Mouse (Mus musculus) ES-Bruce4 (cell line): ENCODE measurements around the gene Tarsl2. TPM values are rescaled to one million over a fixed set of nuclear protein-coding genes. Genes with fewer than 3 reads are reported as not detected.

Source experiments
- H3K27ac ChIP-seq: 2 replicates; pipeline ENCODE4 v1.5.1; 2012; ENCODE audit warnings: low read length, inconsistent platforms; ENCODE audit not compliant: insufficient read depth
- H3K27me3 ChIP-seq: 2 replicates; pipeline ENCODE4 v1.6.1; 2012; ENCODE audit warnings: mild to moderate bottlenecking, low read length, inconsistent platforms; ENCODE audit not compliant: control insufficient read depth, poor library complexity, insufficient read depth, severe bottlenecking
- H3K36me3 ChIP-seq: 2 replicates; pipeline ENCODE4 v1.6.1; 2012; ENCODE audit warnings: inconsistent platforms, mild to moderate bottlenecking, low read length, moderate library complexity; ENCODE audit not compliant: control insufficient read depth, poor library complexity, insufficient read depth, severe bottlenecking
- H3K4me1 ChIP-seq: one replicate; pipeline ENCODE4 v1.8.1; 2011; ENCODE audit warnings: low read length; ENCODE audit not compliant: control insufficient read depth, insufficient read depth
- H3K4me3 ChIP-seq: 2 replicates; pipeline ENCODE4 v1.5.1; 2011; ENCODE audit warnings: low read depth, mild to moderate bottlenecking, low read length
- H3K9ac ChIP-seq: 2 replicates; pipeline ENCODE4 v1.6.1; 2012; ENCODE audit warnings: low read depth, mild to moderate bottlenecking, inconsistent platforms; ENCODE audit not compliant: poor library complexity, severe bottlenecking
- H3K9me3 ChIP-seq: replicated peaks from 2 replicates; pipeline ENCODE4 v1.6.1; 2012; ENCODE audit warnings: mild to moderate bottlenecking, low read length, inconsistent platforms; ENCODE audit not compliant: control insufficient read depth, poor library complexity, insufficient read depth, severe bottlenecking
- CTCF ChIP-seq: IDR thresholded peaks from one replicate; pipeline ENCODE4 v1.8.1; 2011; ENCODE audit warnings: low read depth, low read length
- EP300 ChIP-seq: IDR thresholded peaks from 2 replicates; pipeline ENCODE4 v1.6.1; 2011; ENCODE audit warnings: low read depth, low read length; ENCODE audit not compliant: insufficient read depth
- POLR2A ChIP-seq: IDR thresholded peaks from one replicate; pipeline ENCODE4 v1.8.1; 2011; ENCODE audit warnings: low read length; ENCODE audit not compliant: insufficient read depth
- polyA plus RNA-seq: library from polyadenylated mRNA; stranded (reverse); fragments of >200 nt; gene quantifications from 2 replicates; pipeline ENCODE4 v1.2.4, GENCODE M21; 2011; ENCODE audit warnings: low read depth; ENCODE audit not compliant: missing spikeins, insufficient read depth, insufficient read length

Tarsl2 gene
- polyA plus RNA-seq, 1 experiment = 5.8 TPM

- peaks cover 2% of the 10 kb centered on the region; the same call in 1 of the 2 replicates for H3K27me3 ChIP-seq
- no peak overlapping the region for H3K27ac ChIP-seq
- H3K4me3 ChIP-seq = no peak overlapping the region
- H3K4me1 ChIP-seq = no peaks in the 10 kb centered on the region
- no peaks in the 10 kb centered on the region for H3K36me3 ChIP-seq
- no peaks in the 10 kb centered on the region for H3K9me3 ChIP-seq
- no peak overlapping the region for H3K9ac ChIP-seq
- TF ChIP-seq EP300 = no peak
- no peak for TF ChIP-seq CTCF
- no peak for TF ChIP-seq POLR2A
Observed at GRCm38 (mm10) chr7:65642371-65643304, 2.1 kb upstream of the Tarsl2 start.

- Histone ChIP-seq H3K4me3 (peak overlapping the region; percentile 70), H3K27me3 (peaks cover 2% of the 10 kb centered on the region; the same call in 1 of the 2 replicates), H3K27ac (no peak overlapping the region), H3K36me3 (no peaks in the 10 kb centered on the region), H3K9me3 (no peaks in the 10 kb centered on the region), H3K4me1 (no peaks in the 10 kb centered on the region), H3K9ac (no peak overlapping the region)
- TF ChIP-seq POLR2A = no peak
- TF ChIP-seq EP300 = no peak
- no peak for TF ChIP-seq CTCF
Observed at GRCm38 (mm10) chr7:65643861-65644421, 757 bp upstream of the Tarsl2 start.

- Histone ChIP-seq H3K4me1 (no peaks in the 10 kb centered on the region), H3K9ac (no peak overlapping the region), H3K27me3 (peaks cover 2% of the 10 kb centered on the region; the same call in 1 of the 2 replicates), H3K27ac (no peak overlapping the region), H3K36me3 (no peaks in the 10 kb centered on the region), H3K9me3 (no peaks in the 10 kb centered on the region), H3K4me3 (no peak overlapping the region)
- no peak for TF ChIP-seq EP300
Observed at GRCm38 (mm10) chr7:65645996-65646395, 1.3 kb downstream of the Tarsl2 start.

- Histone ChIP-seq H3K27ac (no peak overlapping the region), H3K4me3 (no peak overlapping the region), H3K27me3 (no peaks in the 10 kb centered on the region), H3K9me3 (no peaks in the 10 kb centered on the region), H3K4me1 (no peaks in the 10 kb centered on the region), H3K36me3 (no peaks in the 10 kb centered on the region), H3K9ac (no peak overlapping the region)
- TF ChIP-seq EP300 (no peak), POLR2A (no peak), CTCF (no peak)
Observed at GRCm38 (mm10) chr7:65650662-65651061, 6.0 kb downstream of the Tarsl2 start.

GRCm38 (mm10) chr7:65657490-65658120, 12.9 kb downstream of the Tarsl2 start:
- H3K27ac ChIP-seq = no peak overlapping the region
- no peak overlapping the region for H3K4me3 ChIP-seq

More at GRCm38 (mm10) chr7:65657490-65658120, 12.9 kb downstream of the Tarsl2 start:
- Histone ChIP-seq H3K9me3 (no peaks in the 10 kb centered on the region), H3K36me3 (no peaks in the 10 kb centered on the region), H3K27me3 (no peaks in the 10 kb centered on the region), H3K9ac (no peak overlapping the region), H3K4me1 (no peaks in the 10 kb centered on the region)
- TF ChIP-seq POLR2A = no peak
- no peak for TF ChIP-seq EP300
- TF ChIP-seq CTCF = no peak
